Mouse (Mus musculus) adrenal gland, postnatal 36 days (tissue): ENCODE data around the gene Hist1h2ah. TPM values are rescaled to one million over a fixed set of nuclear protein-coding genes. Genes with fewer than 3 reads are reported as not detected.

Source experiments
- DNase-seq, 2 experiments: peaks; one replicate each; pipeline ENCODE4 v3.0.0; 2021; ENCODE audit warnings: mixed read lengths in 1 of 2
- total RNA-seq, 2 experiments: library from RNA; stranded (reverse); gene quantifications; 2 replicates each; pipeline ENCODE4 v1.2.3; 2021

The Hist1h2ah gene
- total RNA-seq, 2 experiments from 2014 or later = 58.6 to 69.2 TPM

DNA sequence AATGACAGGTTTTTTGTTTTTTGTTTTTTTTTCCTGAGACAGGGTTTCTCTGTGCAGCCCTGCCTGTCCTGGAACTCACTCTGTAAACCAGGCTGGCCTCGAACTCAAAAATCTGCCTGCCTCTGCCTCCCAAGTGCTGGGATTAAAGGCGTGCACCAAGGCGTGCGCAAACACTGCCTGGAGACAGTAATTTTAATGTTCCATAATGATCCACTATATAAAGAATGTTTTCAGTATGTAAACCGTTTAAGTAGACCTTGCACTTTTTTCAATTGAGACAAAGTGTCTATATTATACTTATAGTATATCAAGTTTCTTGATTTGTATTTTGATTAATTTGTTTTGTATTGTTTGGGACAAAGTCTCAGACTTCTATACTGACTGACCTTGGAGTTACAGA, 4.0 kb upstream of the Hist1h2ah start:
- DNase-seq = no peak

DNA sequence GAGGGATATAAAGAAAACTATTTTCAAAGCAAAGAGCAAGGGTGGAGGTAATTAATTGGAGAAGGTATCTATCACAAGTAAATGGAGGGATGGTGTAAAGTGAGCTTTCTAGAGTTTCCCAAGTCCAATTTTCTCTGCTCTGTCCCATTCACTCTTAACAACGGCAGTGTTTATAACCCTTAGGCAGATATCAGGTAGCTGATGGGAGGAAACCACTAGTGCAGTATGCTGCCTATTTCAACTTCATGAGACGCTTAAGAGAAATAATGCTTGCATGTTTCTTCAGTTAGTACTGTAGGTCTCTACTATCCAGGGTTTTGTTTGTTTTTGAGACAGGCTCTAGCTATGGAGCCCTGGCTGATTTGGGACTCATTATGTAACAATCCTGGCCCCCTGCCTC, 2.0 kb upstream of the Hist1h2ah start:
- no peak for DNase-seq

DNA sequence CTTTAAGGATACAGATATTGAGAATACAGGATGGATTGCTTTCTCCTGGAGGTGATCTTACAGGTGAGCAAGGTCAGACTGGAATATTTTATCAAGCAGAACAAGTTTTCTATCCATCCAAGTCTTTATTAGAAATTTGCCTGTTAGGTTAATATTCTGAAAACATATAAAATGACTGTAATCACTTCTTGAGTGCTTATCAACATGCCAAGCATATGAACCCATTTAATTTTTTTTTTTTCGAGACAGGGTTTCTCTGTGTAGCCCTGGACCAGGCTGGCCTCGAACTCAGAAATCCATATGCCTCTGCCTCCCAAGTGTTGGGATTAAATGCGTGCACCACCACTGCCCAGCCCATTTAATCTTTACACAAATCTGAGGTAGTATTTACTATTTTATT, 1.6 kb upstream of the Hist1h2ah start:
- no peak for DNase-seq

DNA sequence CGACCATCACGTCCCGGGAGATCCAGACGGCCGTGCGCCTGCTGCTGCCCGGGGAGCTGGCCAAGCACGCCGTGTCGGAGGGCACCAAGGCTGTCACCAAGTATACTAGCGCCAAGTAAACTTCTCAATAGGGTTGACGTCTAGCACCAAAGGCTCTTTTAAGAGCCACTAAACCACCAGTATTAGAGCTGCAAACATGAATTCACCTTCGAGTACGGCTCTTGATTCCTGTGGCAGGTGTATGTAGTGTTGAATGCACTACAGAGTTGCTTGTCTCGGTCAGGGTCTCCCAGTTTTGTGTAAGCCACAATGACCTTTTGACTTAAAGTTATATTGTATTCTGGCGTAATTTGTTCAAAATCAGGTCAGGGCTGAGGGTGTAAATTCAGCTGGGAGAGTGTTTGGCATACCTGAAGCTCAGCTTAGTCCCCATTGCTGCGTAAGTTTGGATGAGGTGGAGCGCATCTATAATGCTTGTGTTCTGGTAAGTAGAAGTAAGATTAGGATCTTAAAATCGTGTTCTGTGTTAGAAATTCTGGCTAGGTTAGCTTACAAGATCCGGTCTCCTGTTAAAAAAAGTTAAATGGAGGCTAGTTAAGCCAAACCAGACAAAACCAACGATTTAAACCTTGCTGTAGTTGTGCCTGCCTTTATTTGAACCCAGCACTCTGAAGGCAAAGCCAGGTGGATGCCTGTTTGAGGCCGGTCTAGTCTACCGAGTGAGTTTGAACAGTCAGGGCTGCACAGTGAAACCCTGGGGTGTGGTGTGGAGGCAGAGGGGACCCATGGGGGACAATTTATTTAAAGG, 985 bp upstream of the Hist1h2ah start:
- no peak for DNase-seq

DNA sequence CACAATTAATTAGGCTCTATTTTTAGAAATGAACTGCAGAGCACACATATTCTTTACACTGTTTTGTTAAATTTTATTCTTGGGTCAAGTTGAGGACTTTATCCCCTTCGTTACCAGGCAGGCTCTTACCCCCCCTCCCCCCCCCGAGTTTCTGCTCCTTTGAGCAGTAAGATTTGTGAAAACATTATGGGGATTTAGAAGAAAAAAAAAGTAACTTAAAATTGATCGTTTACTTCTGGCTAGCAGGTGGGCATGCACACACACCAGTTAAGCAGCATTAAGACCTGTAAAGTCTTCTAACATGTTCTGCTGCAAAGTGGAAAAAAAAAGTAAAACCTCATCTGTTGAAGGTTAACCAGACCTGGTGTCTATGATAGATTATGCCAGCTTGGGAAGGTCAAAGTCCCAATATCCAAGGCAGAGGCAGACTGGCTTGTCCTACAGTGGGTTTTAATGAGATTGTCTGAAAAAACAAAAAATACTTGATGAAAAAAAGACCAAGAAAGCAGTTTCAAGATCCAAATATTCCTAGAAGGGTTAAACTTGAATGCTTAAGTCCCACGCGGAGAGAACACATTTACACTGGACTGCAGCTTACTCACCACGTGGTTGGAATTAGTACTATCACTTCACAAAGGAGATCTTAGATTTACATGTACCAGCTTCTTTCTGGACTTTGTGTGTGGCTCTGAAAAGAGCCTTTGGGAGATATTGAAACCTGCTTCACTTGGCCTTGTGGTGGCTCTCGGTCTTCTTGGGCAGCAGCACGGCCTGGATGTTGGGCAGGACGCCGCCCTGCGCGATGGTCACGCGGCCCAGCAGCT, 713 bp downstream of the Hist1h2ah start:
- no peak for DNase-seq

DNA sequence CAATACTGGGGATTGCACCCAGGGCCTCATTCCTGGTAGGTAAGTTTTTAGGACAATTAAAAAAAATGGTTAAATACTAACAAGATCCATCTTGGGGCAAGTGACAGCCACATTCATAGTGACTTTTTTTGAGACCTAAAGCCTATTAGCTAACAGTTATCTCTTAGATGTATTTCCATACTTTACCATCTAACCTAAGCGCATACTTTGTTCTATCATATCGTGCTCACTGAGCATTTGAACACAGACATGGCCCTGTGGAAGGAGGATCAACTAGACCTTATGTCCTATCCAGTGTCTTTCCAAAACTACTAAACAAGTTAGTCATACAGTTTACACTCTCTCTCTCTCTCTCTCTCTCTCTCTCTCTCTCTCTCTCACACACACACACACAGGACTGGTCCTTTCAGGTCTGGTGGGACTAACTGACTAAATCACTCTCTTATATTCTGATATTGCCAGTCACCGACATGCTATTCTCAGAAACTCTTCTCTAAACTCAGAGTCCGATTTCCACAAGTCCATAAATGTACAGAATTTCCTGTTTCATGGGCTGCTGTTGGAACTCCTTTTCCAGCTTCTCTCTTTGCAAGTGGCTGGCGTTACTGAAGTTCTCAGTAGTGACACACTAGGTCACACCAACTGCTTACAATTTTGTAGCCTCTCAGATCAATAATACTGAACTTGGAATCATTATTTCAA, 1.5 kb downstream of the Hist1h2ah start:
- DNase-seq = no peak

DNA sequence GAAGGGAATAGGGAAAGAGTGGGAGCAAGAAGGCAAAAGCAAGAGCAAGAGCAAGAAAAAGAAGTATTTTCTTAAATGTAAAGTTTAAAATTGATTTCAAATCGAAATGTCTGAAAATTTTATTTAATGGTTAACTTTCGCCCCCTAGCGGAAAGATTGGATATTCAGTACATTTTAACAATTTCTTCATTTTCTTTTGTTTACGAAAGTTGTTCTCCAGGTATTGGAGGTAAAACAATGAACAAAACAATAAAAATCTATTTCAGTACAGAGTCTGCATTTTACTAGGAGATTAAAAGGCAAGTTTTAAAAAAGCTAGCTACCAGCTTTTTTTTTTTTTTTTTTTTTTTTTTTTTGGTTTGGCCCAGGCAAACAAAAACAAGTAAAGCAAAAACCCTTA, 4.9 kb downstream of the Hist1h2ah start:
- DNase-seq = no peak

DNA sequence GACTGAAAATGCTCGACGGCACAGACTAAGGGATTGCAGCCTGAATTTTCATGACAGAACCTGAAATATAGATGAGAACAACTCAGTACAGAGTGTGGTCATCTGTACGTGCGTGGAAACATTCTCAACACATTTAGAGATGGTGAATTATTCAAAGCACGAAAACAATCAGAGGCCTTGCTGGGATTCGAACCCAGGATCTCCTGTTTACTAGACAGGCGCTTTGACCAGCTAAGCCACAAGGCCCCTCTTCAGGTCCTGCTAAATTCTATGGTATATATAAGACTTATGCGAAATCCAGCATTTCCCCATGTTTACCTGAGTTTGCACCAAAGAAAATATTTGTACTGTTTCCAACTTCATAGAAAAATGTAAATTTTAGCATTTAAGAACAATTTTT, 5.4 kb downstream of the Hist1h2ah start:
- no peak for DNase-seq

DNA sequence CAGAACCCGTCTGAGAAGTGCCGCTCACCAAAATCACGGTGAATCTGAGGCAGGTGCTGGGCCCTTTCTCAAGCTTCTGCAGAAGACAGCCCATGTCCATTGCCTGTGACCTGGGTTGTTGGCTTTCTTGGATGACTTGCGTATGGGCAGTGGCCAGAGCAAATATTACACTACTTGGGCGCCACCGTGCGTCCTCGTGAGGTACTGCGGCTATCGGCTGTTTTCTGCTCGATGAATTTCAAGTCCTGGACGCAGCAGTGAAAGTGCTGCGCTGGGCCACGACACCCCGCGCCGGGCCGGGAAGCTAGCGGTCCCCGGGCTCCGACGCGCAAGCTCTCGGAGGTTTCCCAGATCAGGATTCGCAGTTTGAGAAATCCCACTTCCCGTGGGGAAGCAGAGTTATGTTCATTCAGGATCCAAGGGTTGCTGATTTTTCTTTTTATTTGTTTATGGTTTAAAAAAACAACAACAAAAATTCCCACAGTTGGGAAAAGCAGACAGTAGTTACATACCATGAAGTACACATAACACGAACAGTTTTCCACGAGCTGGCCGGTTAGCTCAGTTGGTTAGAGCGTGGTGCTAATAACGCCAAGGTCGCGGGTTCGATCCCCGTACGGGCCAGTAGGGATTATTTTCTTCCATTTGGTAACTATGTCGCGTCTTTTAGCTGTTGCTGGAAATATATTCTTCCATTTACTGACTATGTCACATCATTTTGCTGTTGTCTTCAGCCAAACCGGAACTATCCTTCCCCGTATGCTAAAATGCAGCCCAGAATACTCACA, 6.5 kb downstream of the Hist1h2ah start:
- DNase-seq = peak; percentile 93 to 95

DNA sequence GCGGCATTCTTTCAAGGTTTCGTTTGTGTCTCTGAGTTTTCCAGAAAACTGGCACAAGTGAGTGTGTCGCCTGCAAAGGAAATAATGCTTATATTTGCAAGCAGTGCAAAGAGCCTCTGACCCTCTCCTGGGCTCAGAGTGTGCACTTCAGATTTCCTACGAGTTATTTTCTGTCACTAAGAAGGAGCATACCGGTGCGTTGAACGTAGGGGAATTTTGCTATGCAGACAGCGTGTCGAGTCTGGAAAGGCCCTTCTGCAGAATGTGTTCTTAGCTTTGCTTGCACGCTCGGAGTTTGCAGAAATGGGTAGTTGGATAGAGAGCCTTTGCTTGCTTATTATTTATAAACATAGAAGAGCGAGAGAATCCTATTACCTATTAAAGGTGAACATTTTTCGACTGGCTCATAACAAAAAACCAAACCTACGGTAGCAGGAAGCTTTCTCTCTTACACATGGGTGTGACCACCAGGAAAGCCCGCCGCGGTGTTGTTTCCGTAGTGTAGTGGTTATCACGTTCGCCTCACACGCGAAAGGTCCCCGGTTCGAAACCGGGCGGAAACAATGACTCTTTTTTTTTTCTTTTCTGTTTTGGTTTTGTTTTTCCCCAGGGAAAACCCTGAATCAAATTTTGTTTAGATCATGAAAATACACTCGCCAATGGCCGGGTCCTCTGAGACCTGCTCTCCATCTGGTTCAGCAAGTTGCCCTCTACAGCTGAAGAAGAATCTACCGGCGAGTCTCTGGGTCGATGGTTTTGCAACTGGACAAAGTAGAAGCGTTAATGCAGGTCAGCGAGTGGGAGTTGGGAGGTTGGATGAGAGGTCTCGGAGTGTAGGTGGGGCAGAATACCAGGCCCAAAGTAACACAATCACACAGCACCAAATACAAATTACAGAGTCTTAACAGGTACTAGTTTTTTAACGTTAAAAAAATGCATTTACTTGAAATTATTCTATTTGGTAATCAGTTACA, 9.0 kb downstream of the Hist1h2ah start:
- peak; percentile 86 to 87 for DNase-seq

DNA sequence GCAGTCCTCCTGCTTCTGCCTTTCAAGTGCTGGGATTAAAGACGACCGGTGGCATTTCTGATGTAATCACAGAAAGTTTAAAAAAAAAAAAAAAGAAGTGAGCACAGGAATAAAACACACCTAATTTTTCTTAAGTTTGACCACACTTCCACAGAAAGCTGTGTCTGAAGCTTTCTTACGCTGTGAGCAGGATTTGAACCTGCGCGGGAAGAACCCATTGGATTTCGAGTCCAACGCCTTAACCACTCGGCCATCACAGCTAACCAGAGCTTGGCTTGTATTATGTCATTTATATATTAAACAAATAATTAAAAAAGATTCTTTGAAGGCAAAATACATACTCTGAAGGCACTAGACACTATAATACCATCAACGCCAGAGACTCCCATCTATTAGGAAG, 13.1 kb downstream of the Hist1h2ah start:
- DNase-seq = peak; percentile 79 to 81

DNA sequence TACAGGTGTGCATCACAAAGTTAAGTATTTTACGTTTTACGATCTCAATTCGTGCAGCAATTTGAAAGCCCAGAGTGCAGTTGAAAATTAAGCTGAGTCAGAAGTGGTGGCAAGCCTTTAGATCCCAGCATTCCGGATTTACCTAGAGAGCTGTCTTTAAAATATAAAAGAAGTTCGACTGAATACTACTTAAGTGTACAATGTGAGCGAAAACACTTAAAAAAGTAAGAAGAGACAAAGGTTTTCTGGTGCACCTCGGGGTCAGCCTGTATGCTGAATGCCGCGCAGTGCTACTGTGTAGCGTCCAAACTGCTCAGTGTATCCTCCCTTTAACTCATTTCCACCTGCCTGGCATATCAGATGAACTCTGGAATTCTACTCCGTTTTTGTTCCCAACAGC, 13.8 kb downstream of the Hist1h2ah start:
- DNase-seq = no peak

DNA sequence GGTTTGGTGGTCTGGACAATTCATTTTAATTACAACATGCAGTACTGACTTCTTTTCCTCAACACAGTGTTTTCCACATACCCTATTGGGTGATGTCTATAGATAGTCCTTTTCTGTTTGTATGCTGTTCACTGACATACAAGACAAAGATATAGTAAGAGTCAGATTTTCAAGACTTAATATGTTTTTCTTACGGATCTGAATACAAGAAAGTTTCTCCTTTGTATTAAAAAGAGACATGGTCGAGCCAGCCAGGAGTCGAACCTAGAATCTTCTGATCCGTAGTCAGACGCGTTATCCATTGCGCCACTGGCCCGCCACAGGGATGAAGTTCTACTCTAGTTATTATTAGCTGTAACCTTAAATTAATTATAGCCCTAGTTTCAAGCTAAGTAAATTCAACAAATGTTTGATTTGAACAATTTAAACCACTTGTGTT, 14.4 kb downstream of the Hist1h2ah start:
- peak; percentile 72 to 73 for DNase-seq

DNA sequence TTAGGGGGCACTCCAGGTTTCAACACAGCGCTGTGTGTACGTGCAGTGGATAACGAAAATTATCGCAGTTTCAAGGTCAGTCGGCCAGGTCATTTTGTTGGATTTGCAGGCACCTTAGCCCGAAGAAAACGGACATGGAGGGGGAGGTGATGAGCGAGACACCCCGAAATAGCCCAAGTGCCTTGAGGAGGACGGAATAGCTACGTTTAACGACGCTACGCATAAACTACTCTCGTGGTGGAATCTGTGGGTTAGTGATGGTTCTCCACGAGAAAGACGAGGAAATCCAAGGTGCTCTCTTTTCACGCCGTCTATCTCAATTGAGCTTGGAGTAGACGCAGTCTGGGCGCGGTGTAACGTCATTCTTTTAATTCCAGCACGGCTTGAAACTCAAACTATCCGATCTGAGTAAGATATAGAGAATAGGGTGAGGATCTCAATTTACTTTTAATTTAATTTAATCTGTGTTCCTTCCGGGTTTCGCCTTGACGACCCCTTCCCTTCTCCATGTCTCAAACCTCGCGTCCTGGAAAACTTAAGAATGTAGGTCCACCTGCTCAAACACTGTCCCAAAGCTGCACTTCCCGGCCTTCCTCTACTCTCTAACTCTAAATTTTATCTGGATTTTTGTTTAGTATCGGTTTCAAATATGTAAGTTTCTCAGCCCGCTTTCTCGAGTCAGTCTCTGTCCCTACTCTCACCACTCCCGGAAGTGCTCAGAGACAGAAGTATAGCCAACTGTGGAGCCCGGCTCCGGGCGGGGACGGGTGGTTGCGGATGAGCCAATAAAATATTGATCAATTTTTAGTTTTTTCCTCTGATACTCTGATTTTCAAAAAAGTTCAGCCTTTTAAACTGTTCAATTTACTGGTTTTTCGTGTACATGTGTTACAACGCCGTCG, 15.2 kb downstream of the Hist1h2ah start:
- DNase-seq = peak in 1 of 2 experiments; percentile 37

DNA sequence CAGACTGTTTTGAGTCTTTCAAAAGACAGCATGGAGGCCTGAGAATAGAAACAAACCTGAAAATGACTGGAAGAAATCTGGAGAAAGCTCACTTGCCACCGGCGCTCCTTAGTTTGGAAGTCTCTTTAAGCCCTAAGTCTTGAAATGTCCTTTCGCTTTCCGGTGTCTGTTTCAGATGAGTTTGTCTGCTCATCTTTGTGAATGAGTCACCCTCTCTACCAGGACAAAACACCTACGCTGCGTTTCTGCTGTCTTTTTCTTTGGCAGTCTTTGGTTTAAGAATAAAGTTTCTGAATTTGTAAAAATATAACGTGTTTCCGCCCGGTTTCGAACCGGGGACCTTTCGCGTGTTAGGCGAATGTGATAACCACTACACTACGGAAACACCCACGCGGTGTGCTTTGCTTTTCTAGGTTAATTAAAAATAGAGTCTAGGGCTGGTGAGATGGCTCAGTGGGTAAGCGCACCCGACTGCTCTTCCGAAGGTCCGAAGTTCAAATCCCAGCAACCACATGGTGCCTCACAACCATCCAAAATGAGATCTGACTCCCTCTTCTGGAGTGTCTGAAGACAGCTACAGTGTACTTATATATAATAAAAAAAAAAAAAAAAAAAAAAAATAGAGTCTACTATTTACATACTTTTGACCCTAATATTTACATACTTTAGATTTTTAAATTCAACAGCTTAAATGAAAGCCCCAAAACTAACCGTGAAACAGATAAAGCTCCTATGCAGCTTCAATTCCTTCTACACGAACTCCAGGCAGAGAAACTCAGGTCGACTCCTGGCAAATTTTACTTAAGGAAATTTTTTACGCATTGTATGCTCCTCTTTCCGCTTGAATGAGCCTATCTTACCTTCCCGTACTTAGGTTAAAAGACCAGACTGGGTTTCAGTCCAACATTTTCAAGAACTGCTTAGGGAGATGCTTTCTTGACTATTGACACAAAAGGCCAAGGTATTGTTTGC, 19.6 kb downstream of the Hist1h2ah start:
- peak; percentile 71 to 73 for DNase-seq

DNA sequence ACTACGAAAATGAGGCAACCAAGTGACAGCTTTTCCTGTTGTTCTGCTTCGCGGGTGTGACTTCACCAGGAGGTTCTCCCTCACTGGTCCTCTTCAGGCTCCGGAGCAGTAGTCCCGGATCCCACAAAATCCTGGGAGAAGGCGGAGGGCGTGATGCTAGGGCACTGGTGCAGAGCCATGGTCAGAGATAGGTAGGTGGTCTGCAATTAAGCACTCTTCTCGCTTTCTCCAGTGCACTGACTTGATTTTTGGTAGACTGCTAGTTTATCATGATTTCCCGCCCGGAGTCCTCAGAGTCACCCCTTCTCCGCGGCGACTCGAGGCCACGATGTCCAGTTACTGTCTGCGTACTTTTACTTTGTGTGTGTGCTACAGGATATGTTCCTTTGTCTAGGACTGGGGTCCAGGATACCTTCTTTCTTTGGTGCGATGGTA, 20.9 kb downstream of the Hist1h2ah start:
- DNase-seq = no peak

DNA sequence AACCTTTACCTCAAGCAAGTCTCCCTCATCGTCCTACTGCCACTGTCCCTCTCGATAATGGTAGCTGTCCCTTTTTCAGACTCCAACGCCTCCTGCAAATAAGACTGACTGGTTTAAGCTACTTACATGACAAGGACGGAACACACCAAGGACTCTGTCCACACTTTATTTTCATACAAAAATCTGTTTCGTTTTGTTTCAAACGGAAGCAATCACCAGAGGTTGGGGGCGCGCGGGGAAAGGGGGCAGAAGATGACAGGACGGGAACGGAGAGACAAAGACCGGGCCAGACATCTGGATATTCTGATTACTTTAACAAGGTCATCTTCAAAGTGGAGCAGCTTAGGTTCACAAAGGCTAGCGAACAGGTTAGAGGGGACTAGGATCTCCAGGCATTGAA, 21.7 kb downstream of the Hist1h2ah start:
- DNase-seq = no peak

DNA sequence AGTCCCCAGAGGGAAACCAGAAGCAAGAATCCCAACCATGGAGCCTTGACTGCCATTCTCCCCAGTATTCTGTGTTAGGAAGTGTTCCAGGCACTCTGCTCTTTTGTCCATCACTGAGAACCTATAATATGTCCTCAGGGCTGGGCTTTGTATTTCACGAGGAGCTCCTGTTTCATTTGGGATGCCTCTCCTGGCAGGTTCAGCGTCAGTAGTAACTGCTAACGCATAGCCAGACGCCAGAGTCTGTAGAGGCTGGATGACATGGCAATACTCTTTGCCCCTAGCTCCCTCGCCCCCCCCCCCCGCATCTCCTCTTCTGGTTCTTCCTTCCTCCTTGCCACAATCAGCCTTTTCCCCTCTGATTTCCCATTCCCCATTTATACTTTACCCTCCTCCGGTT, 25.7 kb downstream of the Hist1h2ah start, which contains the start of gene Prss16:
Prss16 (minus strand) TSS at position 101 of the 400 bp plus-strand sequence.
- DNase-seq = no peak
